Mouse (Mus musculus) right cerebral cortex, postnatal 25 days (tissue): Measurements from ENCODE around the gene Aff1.

Experiments used
- DNase-seq: peaks from one replicate; pipeline ENCODE4 v3.0.0; 2022

Gene Aff1

GRCm38 (mm10) chr5:103777446-103777845, 85.3 kb downstream of the Aff1 start:
- no peak for DNase-seq

- DNase-seq, result peak; percentile 20
Measured at GRCm38 (mm10) chr5:103778314-103779117, 86.3 kb downstream of the Aff1 start.

DNA sequence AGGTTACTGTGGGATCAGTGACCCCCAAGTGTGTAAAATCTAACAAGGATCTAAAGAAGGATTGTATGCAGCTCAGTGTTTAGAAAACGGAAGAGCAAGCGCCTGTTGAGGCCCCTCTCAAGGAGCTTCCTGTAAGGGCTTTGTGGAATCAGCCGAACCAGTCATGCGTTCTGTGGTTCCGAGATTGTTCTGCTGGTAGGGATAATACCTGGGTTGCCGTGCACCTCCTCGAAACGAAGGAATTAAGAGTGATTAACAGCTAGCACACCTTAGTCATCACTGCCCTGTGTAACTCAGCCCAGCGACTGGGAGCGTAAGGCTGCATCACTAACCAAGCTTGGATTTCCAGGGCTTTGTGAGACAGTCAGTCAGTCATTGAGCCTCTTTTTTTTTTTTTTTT, 87.7 kb downstream of the Aff1 start:
- DNase-seq, result no peak

GRCm38 (mm10) chr5:103780266-103780665, 88.1 kb downstream of the Aff1 start:
- no peak for DNase-seq

GRCm38 (mm10) chr5:103780836-103781235, 88.7 kb downstream of the Aff1 start:
- no peak for DNase-seq

DNA sequence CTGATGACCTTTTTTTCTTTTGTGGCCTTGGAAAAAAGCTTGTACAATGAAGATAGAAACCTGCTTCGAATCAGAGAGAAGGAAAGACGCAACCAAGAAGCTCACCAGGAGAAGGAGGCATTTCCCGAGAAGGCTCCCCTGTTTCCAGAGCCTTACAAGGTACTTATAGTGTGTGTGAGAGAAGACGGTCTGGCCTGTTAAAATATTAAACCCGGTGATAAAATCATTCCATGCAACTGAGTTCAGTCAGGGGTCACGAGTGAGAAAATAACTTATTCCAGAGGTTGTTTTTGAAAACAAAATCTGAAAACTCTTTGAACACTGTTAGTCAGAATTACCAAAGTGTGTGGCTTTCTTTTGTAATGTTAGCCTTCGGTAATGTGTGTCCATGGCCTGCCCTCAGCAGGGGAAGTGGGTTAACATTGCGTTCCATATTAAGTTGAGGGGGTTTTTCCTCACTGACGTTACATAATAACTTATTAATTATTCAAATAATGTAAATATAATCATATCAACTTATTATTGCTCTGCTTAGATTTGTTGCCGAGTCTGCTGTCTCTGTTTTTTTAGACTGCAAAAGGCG, 91.0 kb downstream of the Aff1 start:
- DNase-seq, result no peak

DNA sequence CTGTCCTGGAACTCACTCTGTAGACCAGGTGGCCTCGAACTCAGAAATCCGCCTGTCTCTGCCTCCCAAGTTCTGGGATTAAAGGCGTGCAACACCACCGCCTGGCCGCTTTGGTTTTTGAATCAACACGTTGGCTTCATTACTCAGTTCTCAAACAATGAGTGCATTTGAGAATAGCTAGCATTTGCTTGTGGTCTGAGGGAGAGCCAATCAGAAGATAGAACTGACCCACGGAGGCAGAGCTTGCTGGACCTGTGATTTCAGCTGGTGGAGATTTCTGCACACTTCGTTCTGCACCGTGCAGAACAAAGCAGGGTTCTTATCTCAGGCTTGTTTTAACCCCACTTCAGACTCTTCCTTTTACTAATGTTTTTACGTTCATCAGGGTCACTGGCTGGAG, 93.9 kb downstream of the Aff1 start:
- no peak for DNase-seq

DNA sequence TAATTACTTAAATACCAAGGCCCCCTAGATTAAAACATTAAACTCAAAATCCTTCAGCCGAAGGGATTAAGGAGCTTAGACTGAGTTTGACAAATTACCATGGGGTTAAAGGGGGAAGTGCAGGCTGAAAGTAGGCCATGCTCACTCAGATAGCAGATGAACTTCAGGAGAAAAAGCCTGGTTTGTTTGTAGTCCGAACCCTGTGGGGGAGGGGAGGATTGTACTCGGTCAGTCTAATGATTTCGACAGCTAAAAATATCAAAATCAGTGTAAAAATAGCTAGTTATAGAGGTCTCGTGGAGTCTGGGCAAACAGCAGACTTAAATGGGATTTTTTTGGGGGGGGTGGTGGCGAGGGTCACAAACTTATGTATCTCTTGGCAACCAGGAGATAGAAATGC, 96.3 kb downstream of the Aff1 start:
- DNase-seq, result no peak

DNA sequence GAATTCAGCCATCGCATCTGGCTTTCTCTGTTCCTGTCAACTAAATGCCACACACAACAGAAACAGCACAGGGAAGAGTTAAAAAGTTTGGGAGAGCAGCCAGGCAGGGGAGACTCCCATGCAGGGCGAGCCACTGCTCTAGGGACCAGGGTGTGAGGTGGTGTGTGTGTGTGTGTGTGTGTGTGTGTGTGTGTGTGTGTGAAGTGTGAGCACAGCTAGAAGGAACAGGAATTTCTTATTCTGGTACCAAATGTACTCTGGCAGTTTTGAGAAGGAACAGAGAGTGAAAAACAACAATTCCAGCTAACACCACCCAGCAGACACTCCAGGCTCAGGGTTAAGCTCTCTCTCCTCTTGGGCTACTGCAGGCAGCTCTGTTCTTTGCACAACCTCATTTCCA, 96.8 kb downstream of the Aff1 start:
- no peak for DNase-seq

DNA sequence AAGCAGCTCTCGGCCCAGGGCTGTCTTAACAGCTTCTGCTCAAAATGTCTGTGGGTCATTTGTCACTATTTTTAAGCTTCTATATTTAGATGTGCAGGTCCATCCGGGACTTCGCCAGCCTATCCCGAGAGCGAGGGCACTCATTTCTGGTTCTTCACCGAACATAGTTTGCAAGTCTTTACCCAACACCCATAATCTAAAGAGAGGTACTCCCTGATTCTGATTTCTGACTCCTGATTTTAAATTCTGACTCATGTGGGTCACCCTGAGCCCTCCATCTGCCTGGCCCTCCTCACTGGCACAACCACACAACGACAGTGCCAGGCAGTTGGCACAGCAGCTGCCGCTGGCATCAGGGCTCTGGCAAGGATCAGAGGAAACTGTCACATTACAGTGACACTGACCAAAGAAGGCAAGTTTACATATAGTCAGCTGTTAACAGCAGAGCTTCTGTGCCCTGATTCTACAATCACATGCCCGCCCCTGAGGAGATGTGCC, 97.5 kb downstream of the Aff1 start:
- DNase-seq, result peak; percentile 40

GRCm38 (mm10) chr5:103791741-103792140, 99.6 kb downstream of the Aff1 start:
- DNase-seq, result no peak

- no peak for DNase-seq
Measured at GRCm38 (mm10) chr5:103795121-103795520, 102.9 kb downstream of the Aff1 start.

- no peak for DNase-seq
Measured at GRCm38 (mm10) chr5:103796035-103796434, 103.9 kb downstream of the Aff1 start.

DNA sequence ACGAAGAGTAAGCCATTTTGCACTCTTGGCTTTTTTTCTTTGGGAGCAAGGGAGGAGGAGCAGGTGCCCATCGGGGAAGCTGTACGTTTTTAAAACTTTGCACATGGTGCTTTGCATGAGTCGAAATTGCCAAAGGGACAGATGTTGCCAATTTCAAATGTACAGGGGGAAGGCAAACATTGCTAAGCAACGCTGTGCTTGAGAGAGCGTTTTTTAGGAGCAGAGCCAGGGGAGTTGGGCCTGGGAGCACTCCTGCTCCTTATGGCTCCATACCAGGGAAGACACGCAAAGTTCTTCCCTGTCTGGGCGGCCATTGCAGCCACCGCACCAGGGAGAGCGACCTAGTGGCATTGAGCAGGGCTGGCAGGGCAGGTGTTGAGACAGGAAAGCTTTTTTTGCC, 105.6 kb downstream of the Aff1 start:
- DNase-seq, result peak; percentile 20

DNA sequence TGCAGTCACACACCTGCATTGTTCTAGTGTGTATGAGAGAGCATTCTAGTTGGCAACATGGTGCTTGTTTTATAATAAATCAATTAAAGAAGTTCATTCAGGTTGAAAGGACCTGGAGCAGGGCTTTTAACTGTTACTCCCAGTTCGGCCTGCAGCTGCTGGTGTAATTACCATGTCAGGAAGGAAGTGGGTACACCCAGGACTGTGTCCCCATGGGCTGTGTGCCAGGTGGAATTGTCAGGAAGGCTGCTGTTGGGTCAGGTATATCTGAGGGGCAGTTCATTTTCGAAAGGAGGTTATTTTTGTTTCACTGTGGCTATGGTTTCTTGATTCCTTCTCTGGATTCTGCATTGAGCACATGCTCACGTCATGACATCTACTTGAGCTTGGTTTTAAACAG, 107.3 kb downstream of the Aff1 start:
- no peak for DNase-seq

GRCm38 (mm10) chr5:103800009-103800408, 107.8 kb downstream of the Aff1 start:
- no peak for DNase-seq

DNA sequence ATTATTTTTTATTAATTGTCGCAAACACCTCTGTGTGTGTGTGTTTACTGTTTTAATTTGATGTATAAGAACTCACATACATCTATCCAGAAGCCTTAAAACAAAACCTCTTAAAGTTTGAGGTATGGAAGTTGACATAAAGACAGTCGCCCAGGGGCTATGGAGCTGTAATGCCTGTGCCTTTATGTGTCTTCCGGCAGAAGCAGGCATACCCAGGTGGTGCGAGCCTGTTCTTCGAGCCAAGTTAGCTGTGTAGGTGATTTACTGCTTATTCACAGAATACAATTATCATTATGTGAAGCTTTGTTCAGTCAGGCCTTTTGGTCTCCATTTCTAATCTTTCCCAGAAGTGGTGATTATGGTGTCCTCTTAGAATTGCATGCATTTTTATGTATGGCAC, 111.2 kb downstream of the Aff1 start:
- DNase-seq, result no peak

DNA sequence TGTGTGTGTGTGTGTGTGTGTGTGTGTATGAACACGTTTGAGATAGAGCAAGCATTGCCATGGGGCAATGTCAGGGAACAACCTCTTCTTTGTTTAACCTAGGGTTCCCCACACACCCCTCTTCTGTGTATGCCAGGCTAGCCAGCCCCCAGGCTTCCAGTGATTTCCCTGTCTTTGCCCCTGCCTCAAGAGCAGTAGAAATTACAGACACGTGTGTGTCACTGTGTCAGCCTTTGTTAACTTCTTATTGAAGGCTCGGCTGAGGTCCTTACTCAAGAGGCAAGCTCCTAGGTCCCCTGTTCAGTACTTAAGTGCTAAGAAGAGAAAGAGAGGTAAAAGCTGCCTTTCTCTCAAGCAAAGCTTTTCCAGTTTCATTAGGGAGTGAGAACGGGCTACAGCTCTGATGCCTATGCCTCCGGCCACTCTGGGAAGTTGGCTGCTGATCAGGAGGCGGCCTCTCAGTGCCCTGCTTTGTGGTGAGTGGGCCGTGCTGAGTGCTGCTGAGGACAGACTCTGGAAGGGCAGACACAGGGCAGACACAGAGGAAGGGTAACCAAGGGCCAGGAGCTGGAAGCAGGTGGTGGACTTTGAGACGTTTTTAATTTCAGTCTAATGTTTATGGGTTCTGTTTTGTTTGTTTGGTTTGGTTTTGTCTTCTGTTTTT, 111.9 kb downstream of the Aff1 start:
- DNase-seq, result peak; percentile 30

DNA sequence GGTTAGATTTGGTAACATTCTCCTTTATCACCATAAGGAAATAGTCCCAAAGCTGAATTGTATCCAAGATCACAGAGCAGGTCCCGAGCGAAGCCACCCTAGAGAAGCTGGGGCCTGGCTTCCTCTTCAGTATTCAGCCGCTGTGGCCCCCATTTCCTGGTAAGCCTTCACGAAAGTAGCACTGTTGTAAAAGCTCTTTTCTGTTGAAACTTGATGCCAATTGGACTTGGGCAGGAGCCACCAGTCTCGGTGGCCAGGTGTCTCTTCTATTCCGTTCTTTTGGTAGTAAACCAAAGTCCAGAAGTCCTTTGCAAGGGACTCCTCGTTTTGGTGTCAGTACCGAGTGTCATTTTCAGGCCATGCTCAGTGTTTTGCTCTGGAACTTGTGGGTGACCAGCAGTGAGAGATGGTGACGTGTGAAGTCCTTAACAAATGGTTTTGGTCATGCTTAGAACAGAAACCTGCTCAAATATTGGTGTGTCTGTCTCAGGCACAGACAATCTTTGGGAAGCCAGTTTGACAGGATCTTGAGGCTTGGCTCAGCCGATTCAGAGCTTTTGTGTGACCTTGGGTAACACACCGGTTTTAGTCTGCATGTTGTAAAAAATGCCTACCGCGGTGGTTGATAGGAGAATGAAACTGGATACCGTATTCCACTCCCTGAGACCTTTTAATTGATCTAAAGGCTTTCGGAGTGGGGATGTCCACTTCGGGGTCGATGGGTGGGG, 114.8 kb downstream of the Aff1 start:
- no peak for DNase-seq

GRCm38 (mm10) chr5:103807637-103808312, 115.6 kb downstream of the Aff1 start:
- DNase-seq, result no peak

- no peak for DNase-seq
Measured at GRCm38 (mm10) chr5:103809674-103810330, 117.6 kb downstream of the Aff1 start.

GRCm38 (mm10) chr5:103813291-103813690, 121.1 kb downstream of the Aff1 start:
- DNase-seq, result no peak
